Mouse (Mus musculus): ENCODE results near the gene Slc5a9.

DNA sequence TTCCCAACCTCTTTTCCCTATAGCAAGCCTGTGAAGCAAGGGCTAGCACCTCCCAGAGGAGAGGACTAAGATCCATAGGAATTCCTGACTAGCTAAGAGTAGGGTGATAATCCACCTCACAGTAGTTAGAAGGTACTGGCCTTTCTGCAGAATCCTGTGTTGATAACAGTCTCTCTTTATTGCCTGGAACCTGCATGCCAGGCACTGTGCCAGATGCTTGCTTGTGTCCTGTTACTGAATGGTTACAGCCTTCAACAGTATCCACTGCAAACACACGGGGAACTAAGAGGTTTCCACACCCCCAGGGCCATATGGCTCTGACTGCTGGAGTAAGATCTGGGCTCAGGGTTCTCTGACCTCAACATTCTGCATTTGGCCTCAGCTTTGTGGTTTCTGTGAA, 5.0 kb downstream of the Slc5a9 start:
- TF ChIP-seq CTCF (IDR thresholded peaks at IDR 0.05; ENCODE audit: insufficient read depth, low read depth, low read length): no peak
- TF ChIP-seq POLR2A (IDR thresholded peaks at IDR 0.05; ENCODE audit: insufficient read depth, low read depth, low read length): no peak
